Mouse (Mus musculus): ENCODE measurements around the gene A930033H14Rik.

DNA sequence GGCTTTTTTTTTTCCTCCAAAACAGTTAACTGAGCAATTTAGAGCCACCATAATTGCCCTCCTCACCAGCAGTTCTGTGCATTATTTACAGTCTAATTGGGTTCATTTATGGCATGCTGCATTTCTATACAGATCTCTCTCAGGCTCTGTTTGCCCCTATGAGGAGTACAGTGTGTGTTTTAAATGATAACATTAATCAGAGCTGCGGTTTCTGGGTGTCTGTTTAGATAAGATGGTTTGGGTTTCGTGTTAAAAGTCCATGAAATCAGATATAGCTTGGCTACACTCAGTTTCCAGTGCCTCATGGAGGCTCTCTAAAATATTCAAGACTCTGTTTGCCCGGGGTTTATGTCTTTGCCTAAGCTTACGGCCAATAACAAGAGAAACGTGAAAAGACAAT lies 42.7 kb upstream of the A930033H14Rik start:
- TF ChIP-seq MXI1 (IDR thresholded peaks at IDR 0.05; ENCODE audit: low read depth, low read length) (no peak), TCF12 (IDR thresholded peaks at IDR 0.05; ENCODE audit: low read depth, low read length) (peak; percentile 77), USF2 (IDR thresholded peaks at IDR 0.05; ENCODE audit: borderline replicate concordance in 1 of 2, insufficient read depth in 1 of 2, low read depth in 1 of 2, low read length in 2 of 2) (no peak), MEF2A (IDR thresholded peaks at IDR 0.05; ENCODE audit: extremely low read depth, insufficient replicate concordance, low read depth, low read length, poor library complexity, severe bottlenecking) (no peak), ZKSCAN1 (IDR thresholded peaks at IDR 0.05; ENCODE audit: low read depth, low read length) (no peak), TAL1 (IDR thresholded peaks at IDR 0.05; ENCODE audit: low read length) (no peak), POLR2AphosphoS2 (IDR thresholded peaks at IDR 0.05; ENCODE audit: low read length) (no peak), CHD2 (IDR thresholded peaks at IDR 0.05; ENCODE audit: low read length) (no peak), EP300 (IDR thresholded peaks at IDR 0.05; ENCODE audit: low read depth in 1 of 2, low read length in 2 of 2) (peak; percentile 42 to 49; a peak in 2 of 4 replicates), SMC3 (IDR thresholded peaks at IDR 0.05; ENCODE audit: low read depth, low read length) (no peak), CTCF (IDR thresholded peaks at IDR 0.05 in 2 of 3, conservative IDR thresholded peaks at IDR 0.05 in 1 of 3; ENCODE audit: control insufficient read depth in 1 of 3, insufficient read depth in 1 of 3, low read depth in 2 of 3, low read length in 3 of 3, poor library complexity in 1 of 3, severe bottlenecking in 1 of 3) (no peak), BHLHE40 (IDR thresholded peaks at IDR 0.05; ENCODE audit: borderline replicate concordance, low read depth, low read length) (no peak), ZNF384 (IDR thresholded peaks at IDR 0.05; ENCODE audit: low read depth, low read length) (no peak), USF1 (IDR thresholded peaks at IDR 0.05; ENCODE audit: low read depth, low read length) (no peak)

All from MEL (cell line).